Mouse (Mus musculus): ENCODE measurements around the gene Tamm41.

DNA sequence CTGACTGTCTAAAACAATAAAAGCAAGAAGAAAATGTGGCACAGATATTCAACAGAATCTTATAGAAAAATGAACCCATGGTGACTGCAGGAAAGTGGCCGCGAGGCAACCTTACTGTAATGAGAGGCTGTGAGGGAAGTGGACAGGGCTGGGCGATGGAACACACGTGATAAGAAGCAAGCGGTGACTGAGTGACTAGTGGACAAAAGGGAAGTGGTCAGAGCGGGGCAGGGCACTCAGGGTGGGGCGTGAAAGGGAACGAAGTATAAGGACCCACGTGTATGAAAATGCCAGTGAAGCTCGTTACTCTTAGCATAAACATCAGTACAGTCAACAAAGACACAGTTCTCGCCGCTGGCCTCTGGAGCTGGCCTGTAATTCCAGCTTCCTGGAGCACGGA, 22.2 kb downstream of the Tamm41 start:
- TF ChIP-seq CTCF (IDR thresholded peaks at IDR 0.05; ENCODE audit: extremely low read depth, insufficient read length, insufficient replicate concordance, low read depth, low read length) (no peak), POLR2A (IDR thresholded peaks at IDR 0.05; ENCODE audit: low read depth, low read length) (no peak)

All from small intestine, adult 2 months (tissue).